Mouse (Mus musculus) ovary, postnatal 10 days (tissue): ENCODE data around the gene Olfr1404.
"Not testable (repeated sequence)": the region's sequence is repeated elsewhere in the genome, so short reads cannot be mapped to it uniquely, and the experiment has no call there.

Source experiments
- DNase-seq: peaks from one replicate; pipeline ENCODE4 v3.0.0; 2022; ENCODE audit warnings: low spot score

The Olfr1404 gene

GRCm38 (mm10) chr1:173212092-173212491, at the start of gene Olfr1404:
Gene Olfr1404 (plus strand): TSS chr1:173212392.
- DNase-seq = no peak

GRCm38 (mm10) chr1:173174154-173174842, 37.9 kb upstream of the Olfr1404 start:
- DNase-seq = no peak

GRCm38 (mm10) chr1:173190540-173190939, 21.7 kb upstream of the Olfr1404 start, which contains the start of gene Olfr1406:
Gene Olfr1406 (minus strand): TSS chr1:173190640.
- no peak for DNase-seq

GRCm38 (mm10) chr1:173192059-173192458, 20.1 kb upstream of the Olfr1404 start:
- DNase-seq = no peak

GRCm38 (mm10) chr1:173196359-173196758, 15.8 kb upstream of the Olfr1404 start:
- DNase-seq = no peak

GRCm38 (mm10) chr1:173197508-173197907, 14.7 kb upstream of the Olfr1404 start, which contains the start of gene Olfr218:
Gene Olfr218 (plus strand): TSS chr1:173197808.
- no peak for DNase-seq

- no peak for DNase-seq
Observed at GRCm38 (mm10) chr1:173216481-173216880, 4.3 kb downstream of the Olfr1404 start.

- no peak for DNase-seq
Observed at GRCm38 (mm10) chr1:173227081-173227480, 14.9 kb downstream of the Olfr1404 start, which contains the start of gene Fcer1a. Gene Fcer1a (minus strand): TSS chr1:173227214.

GRCm38 (mm10) chr1:173237004-173237403, 24.8 kb downstream of the Olfr1404 start:
- DNase-seq = not testable (repeated sequence)

GRCm38 (mm10) chr1:173249888-173250287, 37.7 kb downstream of the Olfr1404 start:
- DNase-seq = no peak

GRCm38 (mm10) chr1:173265701-173266100, 53.5 kb downstream of the Olfr1404 start, which contains the start of gene Olfr418:
Gene Olfr418 (plus strand): TSS chr1:173266001.
- no peak for DNase-seq
